Mouse (Mus musculus) CH12.LX (cell line): ENCODE measurements at regions not wholly inside any gene's neighbourhood (a gene's known extent, or its start where the extent isn't known, plus 50 kb on each side); places are given as distances from the start of the nearest gene placed in this dataset.

ENCODE experiments used
- DNase-seq: peaks from one replicate; pipeline ENCODE4 v3.0.0-alpha.2; 2013; ENCODE audit errors: extremely low read depth
- H3K27ac ChIP-seq: 2 replicates; pipeline ENCODE4 v1.5.1; 2012; ENCODE audit warnings: low read depth, mild to moderate bottlenecking, control low read depth, moderate library complexity; ENCODE audit not compliant: insufficient read depth
- H3K27me3 ChIP-seq: replicated peaks from 2 replicates; pipeline ENCODE3; 2012; ENCODE audit warnings: inconsistent platforms
- H3K36me3 ChIP-seq, 2 experiments: replicated peaks in 1 of 2; 2 replicates each; pipeline versions ENCODE3 to v1.6.1; 2012; ENCODE audit warnings: inconsistent platforms in 1 of 2, low read length in 1 of 2, mild to moderate bottlenecking in 1 of 2, mixed read lengths in 1 of 2, moderate library complexity in 1 of 2; ENCODE audit not compliant: control insufficient read depth in 1 of 2, insufficient read depth in 1 of 2
- H3K4me1 ChIP-seq, 2 experiments: 2 replicates each; pipeline ENCODE4 v1.6.1; 2012; ENCODE audit warnings: inconsistent platforms in 1 of 2, moderate library complexity in 1 of 2; ENCODE audit not compliant: insufficient read depth in 2 of 2, control insufficient read depth in 1 of 2
- H3K4me2 ChIP-seq: 2 replicates; pipeline ENCODE4 v1.6.1; 2012; ENCODE audit warnings: low read depth, mild to moderate bottlenecking, control low read depth; ENCODE audit not compliant: poor library complexity, insufficient read depth, severe bottlenecking
- H3K4me3 ChIP-seq, 3 experiments: fragments of 150-350 bp in 1 of 3; sonication (generic) in 1 of 3; replicated peaks in 1 of 3; 2 replicates each; pipeline versions ENCODE3 to v1.5.1; 2011 to 2012; ENCODE audit warnings: low read depth in 2 of 3, low read length in 2 of 3, mild to moderate bottlenecking in 2 of 3, moderate library complexity in 2 of 3, control low read depth in 1 of 3, improper control_type of control experiment in 1 of 3, inconsistent platforms in 1 of 3, mixed read lengths in 1 of 3; ENCODE audit not compliant: poor library complexity in 1 of 3
- H3K79me2 ChIP-seq: replicated peaks from 2 replicates; pipeline ENCODE4 v1.6.1; 2012; ENCODE audit warnings: mild to moderate bottlenecking, moderate library complexity; ENCODE audit not compliant: control insufficient read depth, poor library complexity, insufficient read depth, severe bottlenecking; ENCODE audit errors: extremely low read depth
- H3K9ac ChIP-seq: 2 replicates; pipeline ENCODE4 v1.6.1; 2012; ENCODE audit warnings: low read depth, mild to moderate bottlenecking, control low read depth, moderate library complexity; ENCODE audit not compliant: insufficient read depth
- H3K9me3 ChIP-seq: replicated peaks from 2 replicates; pipeline ENCODE3; 2012; ENCODE audit warnings: low read length, inconsistent platforms, mixed read lengths
- BHLHE40 ChIP-seq: IDR thresholded peaks from 2 replicates; pipeline ENCODE4 v1.6.1; 2011; ENCODE audit warnings: mild to moderate bottlenecking, low read depth, low read length, improper control_type of control experiment
- CHD1 ChIP-seq: IDR thresholded peaks from 2 replicates; pipeline ENCODE4 v1.6.1; 2012; ENCODE audit warnings: low read depth, low read length, improper control_type of control experiment, inconsistent platforms
- CHD2 ChIP-seq: IDR thresholded peaks from 2 replicates; pipeline ENCODE4 v1.6.1; 2011; ENCODE audit warnings: low read length, improper control_type of control experiment
- EP300 ChIP-seq: IDR thresholded peaks from 2 replicates; pipeline ENCODE4 v1.6.1; 2011; ENCODE audit warnings: low read length, improper control_type of control experiment
- ETS1 ChIP-seq: conservative IDR thresholded peaks from 2 replicates; pipeline ENCODE4 v1.6.1; 2012; ENCODE audit warnings: low read depth, mild to moderate bottlenecking, inconsistent platforms, low read length, improper control_type of control experiment, moderate library complexity
- HCFC1 ChIP-seq: IDR thresholded peaks from 2 replicates; pipeline ENCODE4 v1.6.1; 2012; ENCODE audit warnings: low read depth, mild to moderate bottlenecking, inconsistent platforms, low read length, improper control_type of control experiment
- JUND ChIP-seq: conservative IDR thresholded peaks from 2 replicates; pipeline ENCODE4 v1.6.1; 2011; ENCODE audit warnings: low read depth, low read length, improper control_type of control experiment
- KAT2A ChIP-seq: IDR thresholded peaks from 2 replicates; pipeline ENCODE4 v1.6.1; 2012; ENCODE audit warnings: low read length, improper control_type of control experiment, inconsistent platforms; ENCODE audit not compliant: insufficient replicate concordance
- MAFK ChIP-seq: IDR thresholded peaks from 2 replicates; pipeline ENCODE4 v1.6.1; 2011; ENCODE audit warnings: low read length, improper control_type of control experiment; ENCODE audit not compliant: insufficient replicate concordance
- MAX ChIP-seq: IDR thresholded peaks from 2 replicates; pipeline ENCODE4 v1.6.1; 2011; ENCODE audit warnings: low read length, improper control_type of control experiment
- MAZ ChIP-seq: IDR thresholded peaks from 2 replicates; pipeline ENCODE4 v1.6.1; 2012; ENCODE audit warnings: low read depth, mild to moderate bottlenecking, inconsistent platforms, low read length, improper control_type of control experiment, moderate library complexity
- MXI1 ChIP-seq: IDR thresholded peaks from 2 replicates; pipeline ENCODE4 v1.6.1; 2011; ENCODE audit warnings: mild to moderate bottlenecking, low read depth, low read length, improper control_type of control experiment
- MYC ChIP-seq: IDR thresholded peaks from 2 replicates; pipeline ENCODE4 v1.6.1; 2011; ENCODE audit warnings: low read depth, mild to moderate bottlenecking, improper control_type of control experiment, low read length
- NELFE ChIP-seq: IDR thresholded peaks from 2 replicates; pipeline ENCODE4 v1.6.1; 2011; ENCODE audit warnings: low read depth, low read length, improper control_type of control experiment
- PAX5 ChIP-seq: IDR thresholded peaks from 2 replicates; pipeline ENCODE4 v1.6.1; 2012; ENCODE audit warnings: low read length, inconsistent platforms, mixed read lengths
- POLR2AphosphoS2 ChIP-seq: IDR thresholded peaks from 2 replicates; pipeline ENCODE4 v1.6.1; 2011; ENCODE audit warnings: low read depth, low read length, improper control_type of control experiment
- TCF12 ChIP-seq: IDR thresholded peaks from 2 replicates; pipeline ENCODE4 v1.6.1; 2014; ENCODE audit warnings: low read depth, mild to moderate bottlenecking, inconsistent platforms, low read length, improper control_type of control experiment
- UBTF ChIP-seq: IDR thresholded peaks from 2 replicates; pipeline ENCODE4 v1.6.1; 2012; ENCODE audit warnings: low read depth, mild to moderate bottlenecking, inconsistent platforms, low read length, improper control_type of control experiment, moderate library complexity
- USF1 ChIP-seq: IDR thresholded peaks from 2 replicates; pipeline ENCODE4 v1.6.1; 2014; ENCODE audit warnings: low read depth, mild to moderate bottlenecking, inconsistent platforms, low read length, improper control_type of control experiment
- ZMIZ1 ChIP-seq: IDR thresholded peaks from 2 replicates; pipeline ENCODE4 v1.6.1; 2012; ENCODE audit warnings: low read depth, mild to moderate bottlenecking, inconsistent platforms, low read length, improper control_type of control experiment
- ZNF384 ChIP-seq: IDR thresholded peaks from 2 replicates; pipeline ENCODE4 v1.6.1; 2012; ENCODE audit warnings: low read depth, low read length, improper control_type of control experiment, inconsistent platforms
- dilution Hi-C: fragments of 300-500 bp; cut with MboI; formaldehyde crosslinking; loops from 2 replicates; pipeline ENCODE4 v1.14.3; 2020; ENCODE audit warnings: low sequenced_read_pairs; ENCODE audit not compliant: extremely low pct_unique_long_range_greater_than_20kb, extremely low pct_ligation_motif_present
- in situ Hi-C: fragments of 300-500 bp; cut with MboI; formaldehyde crosslinking; loops from 3 replicates; pipeline ENCODE4 v1.14.3; 2019; ENCODE audit warnings: low sequenced_read_pairs, low pct_ligation_motif_present, low pct_unique_long_range_greater_than_20kb, mixed read lengths

- Histone ChIP-seq H3K9me3 (no peaks in the 10 kb centered on the region), H3K4me1 (no peaks in the 10 kb centered on the region), H3K4me2 (no peak overlapping the region), H3K27ac (no peak overlapping the region), H3K4me3 (no peak overlapping the region), H3K27me3 (peaks cover 20% of the 10 kb centered on the region), H3K9ac (no peak overlapping the region), H3K36me3 (no peaks in the 10 kb centered on the region), H3K79me2 (no peaks in the 10 kb centered on the region)
- TF ChIP-seq MYC (no peak), ETS1 (no peak), POLR2AphosphoS2 (no peak), HCFC1 (no peak), TCF12 (no peak), NELFE (no peak), KAT2A (no peak)
- in situ Hi-C loops (no loop called here), dilution Hi-C loops (no loop called here)
- DNase-seq: no peak
Measured at GRCm38 (mm10) chr7:74877466-74877865, 322.9 kb upstream of the Slco3a1 start.

GRCm38 (mm10) chr7:74876667-74877066, 322.1 kb upstream of the Slco3a1 start:
- H3K36me3 ChIP-seq: no peaks in the 10 kb centered on the region
- H3K4me3 ChIP-seq: no peak overlapping the region
- H3K4me2 ChIP-seq: no peak overlapping the region
- H3K4me1 ChIP-seq: no peaks in the 10 kb centered on the region
- DNase-seq: no peak
- dilution Hi-C loops: no loop called here
- no peak overlapping the region for H3K9ac ChIP-seq
- TF ChIP-seq CHD1 (no peak), EP300 (no peak), NELFE (no peak), MAZ (no peak), PAX5 (no peak), MAX (no peak), CHD2 (no peak), BHLHE40 (no peak), MXI1 (no peak), MAFK (no peak), USF1 (no peak), TCF12 (no peak), ZMIZ1 (no peak), ZNF384 (no peak), UBTF (no peak), JUND (no peak)
- peaks cover 22% of the 10 kb centered on the region for H3K27me3 ChIP-seq
- in situ Hi-C loops: no loop called here
- no peaks in the 10 kb centered on the region for H3K79me2 ChIP-seq
- H3K9me3 ChIP-seq: no peaks in the 10 kb centered on the region
- no peak overlapping the region for H3K27ac ChIP-seq
